Mouse (Mus musculus) limb, embryonic 14.5 days (tissue): ENCODE data around the gene Lrmda. TPM values are rescaled to one million over a fixed set of nuclear protein-coding genes. Genes with fewer than 3 reads are reported as not detected.

Source experiments
- ATAC-seq: fragments of 200-750 bp; cut with Nextera tagmentation; 2 replicates; pipeline ENCODE4 v1.8.0; 2017; ENCODE audit warnings: low read depth, moderate number of reproducible peaks, moderate TSS enrichment; ENCODE audit not compliant: low FRiP score
- DNase-seq: peaks from one replicate; pipeline ENCODE4 v3.0.0-alpha.2; 2015; ENCODE audit warnings: low spot score
- H3K27ac ChIP-seq: fragments of 300-500 bp; sonication (generic); replicated peaks from 2 replicates; pipeline ENCODE4 v1.5.1; 2014; ENCODE audit warnings: low read depth, mild to moderate bottlenecking, low read length, moderate library complexity, mixed read lengths
- H3K27me3 ChIP-seq: fragments of 300-500 bp; sonication (generic); 2 replicates; pipeline ENCODE4 v1.6.1; 2014; ENCODE audit warnings: low read length, mixed read lengths; ENCODE audit not compliant: control insufficient read depth, insufficient read depth
- H3K36me3 ChIP-seq: fragments of 300-500 bp; sonication (generic); 2 replicates; pipeline ENCODE4 v1.6.1; 2014; ENCODE audit warnings: mild to moderate bottlenecking, low read length, moderate library complexity, mixed read lengths; ENCODE audit not compliant: control insufficient read depth, insufficient read depth
- H3K4me1 ChIP-seq: fragments of 300-500 bp; sonication (generic); 2 replicates; pipeline ENCODE4 v1.6.1; 2014; ENCODE audit warnings: antibody characterized with exemption, low read length, mixed read lengths; ENCODE audit not compliant: control insufficient read depth, insufficient read depth
- H3K4me2 ChIP-seq: fragments of 300-500 bp; sonication (generic); replicated peaks from 2 replicates; pipeline ENCODE4 v1.6.1; 2014; ENCODE audit warnings: low read depth, mild to moderate bottlenecking, low read length, moderate library complexity; ENCODE audit not compliant: severe bottlenecking
- H3K4me3 ChIP-seq: fragments of 300-500 bp; sonication (generic); replicated peaks from 2 replicates; pipeline ENCODE4 v1.5.1; 2014; ENCODE audit warnings: low read length
- H3K9ac ChIP-seq: fragments of 300-500 bp; sonication (generic); 2 replicates; pipeline ENCODE4 v1.6.1; 2014; ENCODE audit warnings: mild to moderate bottlenecking, low read depth, low read length, moderate library complexity; ENCODE audit not compliant: severe bottlenecking
- H3K9me3 ChIP-seq: fragments of 300-500 bp; sonication (generic); 2 replicates; pipeline ENCODE4 v1.6.1; 2016; ENCODE audit warnings: low read length; ENCODE audit not compliant: control insufficient read depth
- POLR2A ChIP-seq: fragments of 200-500 bp; IDR thresholded peaks from 2 replicates; pipeline ENCODE4 v1.8.0; 2012; ENCODE audit warnings: inconsistent platforms, mild to moderate bottlenecking, moderate library complexity, borderline replicate concordance; ENCODE audit not compliant: insufficient read depth, insufficient read length; ENCODE audit errors: extremely low read depth
- WGBS: fragments of 180-500 bp; shearing (Covaris S2); extraction: QIAGEN DNeasy Blood & Tissue Kit; methylation state at CpG from one replicate; pipeline ENCODE4 v1.1.7; 2014; 5-methylcytosine and 5-hydroxymethylcytosine counted together
- polyA plus RNA-seq, 2 experiments: library from polyadenylated mRNA; depleted of rRNA in 1 of 2; stranded (reverse) in 1 of 2; unstranded in 1 of 2; fragments of >200 nt; fragmentation: Nextera tagmentation in 1 of 2; extraction: Ambion mirVana in 1 of 2; gene quantifications; 2 replicates each; pipeline versions ENCODE4 v1.2.1 to v1.2.3; 2012 to 2014

Gene Lrmda
- polyA plus RNA-seq, 2 experiments = 0.08 to 0.72 TPM

GRCm38 (mm10) chr14:22168077-22168794 is 148.7 kb downstream of the Lrmda start:
- no peaks in the 10 kb centered on the region for H3K9me3 ChIP-seq
- DNase-seq (peak; percentile 72), ATAC-seq (peak; percentile 71; the same call in 1 of the 2 replicates)
- H3K4me2 ChIP-seq = no peak overlapping the region
- H3K9ac ChIP-seq = no peak overlapping the region
- H3K36me3 ChIP-seq = no peaks in the 10 kb centered on the region
- WGBS = 11% methylated on average over 11 of the region's 11 CpGs
- H3K27me3 ChIP-seq = no peaks in the 10 kb centered on the region
- TF ChIP-seq POLR2A = no peak
- no peak overlapping the region for H3K27ac ChIP-seq
- peaks cover 25% of the 10 kb centered on the region for H3K4me1 ChIP-seq
- H3K4me3 ChIP-seq = no peak overlapping the region

- Histone ChIP-seq H3K4me2 (no peak overlapping the region), H3K9me3 (no peaks in the 10 kb centered on the region), H3K36me3 (no peaks in the 10 kb centered on the region), H3K27me3 (no peaks in the 10 kb centered on the region), H3K27ac (no peak overlapping the region), H3K4me3 (no peak overlapping the region), H3K9ac (no peak overlapping the region), H3K4me1 (peaks cover 25% of the 10 kb centered on the region)
- ATAC-seq (no peak), DNase-seq (no peak)
- WGBS = 31% methylated on average over 14 of the region's 14 CpGs
- TF ChIP-seq POLR2A = no peak
Observed at GRCm38 (mm10) chr14:22168795-22169568, 149.5 kb downstream of the Lrmda start.

- Histone ChIP-seq H3K27ac (no peak overlapping the region), H3K4me2 (no peak overlapping the region), H3K4me1 (no peaks in the 10 kb centered on the region), H3K4me3 (no peak overlapping the region), H3K27me3 (no peaks in the 10 kb centered on the region), H3K9me3 (no peaks in the 10 kb centered on the region), H3K36me3 (no peaks in the 10 kb centered on the region), H3K9ac (no peak overlapping the region)
- no peak for TF ChIP-seq POLR2A
- 25% methylated on average over 9 of the region's 9 CpGs for WGBS
- no peak for ATAC-seq
- DNase-seq = no peak
Observed at GRCm38 (mm10) chr14:22174757-22175156, 155.2 kb downstream of the Lrmda start.

- H3K9me3 ChIP-seq = no peaks in the 10 kb centered on the region
- no peaks in the 10 kb centered on the region for H3K36me3 ChIP-seq
- no peak overlapping the region for H3K4me2 ChIP-seq
- no peak for ATAC-seq
- no peaks in the 10 kb centered on the region for H3K4me1 ChIP-seq
- TF ChIP-seq POLR2A = no peak
- H3K9ac ChIP-seq = no peak overlapping the region
- WGBS = 47% methylated on average over 2 of the region's 2 CpGs
- no peak overlapping the region for H3K4me3 ChIP-seq
- no peaks in the 10 kb centered on the region for H3K27me3 ChIP-seq
- peak; percentile 10 for DNase-seq
- H3K27ac ChIP-seq = no peak overlapping the region
Observed at GRCm38 (mm10) chr14:22179761-22180160, 160.2 kb downstream of the Lrmda start.

GRCm38 (mm10) chr14:22181508-22181907 is 162.0 kb downstream of the Lrmda start:
- no peak overlapping the region for H3K4me2 ChIP-seq
- 87% methylated on average over 3 of the region's 6 CpGs for WGBS
- TF ChIP-seq POLR2A = no peak
- no peak overlapping the region for H3K27ac ChIP-seq
- DNase-seq (no peak), ATAC-seq (no peak)
- no peaks in the 10 kb centered on the region for H3K4me1 ChIP-seq
- H3K4me3 ChIP-seq = no peak overlapping the region
- no peaks in the 10 kb centered on the region for H3K9me3 ChIP-seq
- no peaks in the 10 kb centered on the region for H3K27me3 ChIP-seq
- no peak overlapping the region for H3K9ac ChIP-seq
- H3K36me3 ChIP-seq = no peaks in the 10 kb centered on the region
